Mouse (Mus musculus) ovary, postnatal 14 days (tissue): ENCODE measurements around the gene Neurog1.

Experiments
- DNase-seq: peaks from one replicate; pipeline ENCODE4 v3.0.0; 2022; ENCODE audit warnings: low spot score

The Neurog1 gene

DNA sequence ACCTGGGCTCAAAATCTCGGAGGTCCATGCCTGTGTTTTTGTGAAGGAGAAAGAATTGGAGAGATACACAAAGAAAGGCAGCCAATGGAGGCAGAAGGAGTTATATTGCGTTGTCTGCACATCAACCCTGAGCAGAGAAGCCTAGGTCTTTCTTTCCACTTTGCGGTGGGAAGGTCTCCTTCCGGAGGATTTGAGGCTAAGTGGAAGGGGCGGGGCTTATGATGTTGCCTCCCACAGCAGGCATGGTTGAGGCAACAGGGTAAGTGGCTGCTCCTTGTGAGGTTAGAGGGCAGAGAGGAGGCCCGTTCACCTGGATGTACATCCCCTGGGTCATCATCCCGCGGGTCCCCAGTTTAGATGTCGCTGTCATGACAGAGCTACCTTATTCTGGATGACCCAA, 32.7 kb downstream of the Neurog1 start:
- DNase-seq: no peak

- DNase-seq: no peak
These were observed 35.9 kb downstream of the Neurog1 start for GRCm38 (mm10) chr13:56216090-56216489.

GRCm38 (mm10) chr13:56214633-56215032, 37.3 kb downstream of the Neurog1 start:
- no peak for DNase-seq

GRCm38 (mm10) chr13:56209067-56209411, 42.9 kb downstream of the Neurog1 start:
- no peak for DNase-seq

GRCm38 (mm10) chr13:56208225-56209066, 43.5 kb downstream of the Neurog1 start:
- no peak for DNase-seq
